Mouse (Mus musculus) cerebellum, postnatal 14 days (tissue): ENCODE measurements around the gene Acyp1.

Source experiments
- DNase-seq, 2 experiments: peaks; one replicate each; pipeline ENCODE4 v3.0.0; 2021; ENCODE audit warnings: mixed read lengths in 2 of 2

The Acyp1 gene

GRCm38 (mm10) chr12:85227876-85228599 lies 60.2 kb downstream of the Acyp1 start:
- no peak for DNase-seq

- DNase-seq = no peak
Measured at GRCm38 (mm10) chr12:85227227-85227626, 61.0 kb downstream of the Acyp1 start.
